Mouse (Mus musculus): ENCODE data around the gene Clec4e. TPM values are rescaled to one million over a fixed set of nuclear protein-coding genes. Genes with fewer than 3 reads are reported as not detected.

Clec4e gene
- total RNA-seq, 4 experiments from 2014 or later: 0.13 to 0.29 (median 0.21) TPM; not detected in 1

Other genes with a start within 250 kb of the Clec4e start
- 1 to 10 TPM in 2 of 4 experiments, under 1 TPM in 2; 0.46 to 2.3 (median 1.2) TPM for gene Clec4b1, start 239.9 kb downstream of the Clec4e start, total RNA-seq (2022)
- gene Clec4a2, start 183.4 kb downstream of the Clec4e start, total RNA-seq (2022): 1 to 10 TPM; 3.5 to 7.4 (median 5.0) TPM
- gene Clec4b2, start 117.0 kb downstream of the Clec4e start, total RNA-seq (2022): under 1 TPM in 3 of 4 experiments, not detected in 1; 0.20 to 0.59 (median 0.49) TPM
- 1 to 10 TPM in 3 of 4 experiments, not detected in 1; 2.4 to 3.0 (median 2.4) TPM for gene Clec4n, start 60.0 kb downstream of the Clec4e start, total RNA-seq (2022)
- 1 to 10 TPM in 3 of 4 experiments, under 1 TPM in 1; 0.87 to 2.3 (median 1.5) TPM for gene Clec4d, start 27.8 kb downstream of the Clec4e start, total RNA-seq (2022)
- gene Vmn2r19, start 18.5 kb upstream of the Clec4e start, total RNA-seq (2022): not detected
- gene Vmn2r20, start 128.2 kb upstream of the Clec4e start, total RNA-seq (2022): not detected
- not detected for gene Vmn2r21, start 243.5 kb upstream of the Clec4e start, total RNA-seq (2022)

Measured in adrenal gland, adult 8-10 months (tissue).